Mouse (Mus musculus): ENCODE measurements at regions not wholly inside any gene's neighbourhood (a gene's known extent, or its start where the extent isn't known, plus 50 kb on each side); places are given as distances from the start of the nearest gene placed in this dataset.
"Not testable (repeated sequence)": the region's sequence is repeated elsewhere in the genome, so short reads cannot be mapped to it uniquely, and the experiment has no call there.

DNA sequence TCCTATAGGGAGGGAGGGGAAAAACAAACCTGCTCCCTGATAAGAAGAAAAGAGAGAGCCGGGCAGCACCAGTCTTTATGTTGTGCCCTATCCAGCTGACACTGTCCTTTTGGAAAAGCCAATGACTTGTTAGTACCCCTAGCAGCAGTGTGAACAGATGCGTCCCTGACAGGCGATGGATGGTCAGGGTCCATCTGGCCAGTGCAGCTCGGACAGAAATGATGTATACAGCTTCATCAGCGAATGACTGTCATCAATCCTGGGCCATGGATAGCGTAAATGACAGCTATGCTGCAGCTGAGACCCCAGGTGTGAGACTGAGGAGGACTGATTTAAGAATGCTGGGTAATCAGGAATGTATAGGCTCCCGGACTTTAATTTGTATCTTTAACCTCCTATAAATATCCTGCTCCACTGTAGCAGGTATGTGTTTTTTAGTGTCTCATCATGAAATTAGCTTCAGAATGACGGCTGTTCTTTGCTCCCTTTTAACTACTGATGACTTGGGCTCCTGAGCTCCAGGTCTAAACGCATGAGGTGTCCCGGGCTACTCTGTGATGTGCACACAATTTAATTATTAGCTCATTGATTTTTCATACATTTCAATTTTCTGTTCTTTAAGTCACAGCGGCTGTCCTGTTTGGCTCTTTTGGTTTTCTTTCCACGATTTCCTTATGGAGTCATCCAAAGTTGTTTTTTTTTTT lies 353.9 kb upstream of the Fign start:
- intact Hi-C loops (cut with DNase I) = no loop called here
- peak; percentile 9 for DNase-seq

DNA sequence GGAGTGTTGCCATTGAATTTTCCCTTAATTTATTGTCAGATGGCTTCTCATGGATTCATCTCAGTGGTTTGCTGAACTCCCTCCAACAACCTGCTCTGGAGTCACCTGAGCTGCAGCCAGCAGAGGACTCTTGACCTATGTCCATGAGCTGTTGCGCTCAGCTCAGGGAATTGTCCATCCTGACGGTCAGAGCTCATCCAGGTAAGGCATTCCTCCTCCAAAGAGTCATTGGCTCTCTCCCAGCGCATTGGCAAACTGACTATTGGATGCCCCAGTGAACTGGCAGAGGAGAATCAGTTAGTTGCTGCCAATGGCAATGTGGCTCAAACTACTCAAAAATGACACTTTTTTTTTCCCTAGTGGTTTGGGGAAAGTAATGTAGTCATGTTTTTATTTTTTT lies 345.3 kb upstream of the Fign start:
- peak; percentile 48 for DNase-seq

DNA sequence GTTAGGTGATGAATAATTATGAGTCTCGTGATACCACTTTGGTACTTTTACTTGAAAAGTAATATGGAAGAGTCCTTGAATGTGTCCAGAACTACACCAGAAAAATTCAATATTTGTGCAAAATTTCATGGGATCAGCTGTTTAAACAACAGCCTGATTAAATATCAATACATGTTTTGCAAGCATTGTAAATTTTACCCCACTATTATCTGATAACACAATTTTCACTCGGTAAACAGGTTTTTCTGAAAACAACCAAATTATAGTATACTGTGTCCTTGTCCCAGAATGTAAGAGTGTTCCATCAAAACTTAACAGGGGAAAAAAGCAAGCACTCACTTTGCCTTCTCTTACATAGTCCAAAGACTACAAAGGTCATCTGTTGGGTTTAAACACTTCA lies 343.1 kb upstream of the Fign start:
- intact Hi-C loops (cut with DNase I) = no loop called here
- no peak for DNase-seq

More for the DNA sequence above, 345.3 kb upstream of the Fign start:
- intact Hi-C loops (cut with DNase I) = no loop called here

DNA sequence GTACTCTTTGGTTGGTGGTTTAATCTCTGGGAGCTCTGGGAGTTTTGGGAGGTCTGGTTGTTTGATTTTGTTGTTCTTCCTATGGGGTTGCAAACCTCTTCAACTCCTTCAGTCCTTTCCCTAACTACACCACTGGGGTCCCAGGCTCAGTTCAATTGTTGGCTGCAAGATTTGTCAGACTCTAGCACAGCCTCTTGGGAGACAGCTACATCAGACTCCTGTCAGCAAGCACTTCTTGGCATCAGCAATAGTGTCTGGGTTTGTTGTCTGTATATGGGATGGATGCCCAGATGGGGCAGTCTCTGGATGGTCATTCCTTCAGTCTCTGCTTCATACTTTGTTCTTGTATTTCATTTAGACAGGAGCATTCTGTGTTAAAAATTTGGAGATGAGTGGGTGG lies 319.3 kb upstream of the Fign start:
- DNase-seq; intact Hi-C loops (cut with DNase I): not testable (repeated sequence)

DNA sequence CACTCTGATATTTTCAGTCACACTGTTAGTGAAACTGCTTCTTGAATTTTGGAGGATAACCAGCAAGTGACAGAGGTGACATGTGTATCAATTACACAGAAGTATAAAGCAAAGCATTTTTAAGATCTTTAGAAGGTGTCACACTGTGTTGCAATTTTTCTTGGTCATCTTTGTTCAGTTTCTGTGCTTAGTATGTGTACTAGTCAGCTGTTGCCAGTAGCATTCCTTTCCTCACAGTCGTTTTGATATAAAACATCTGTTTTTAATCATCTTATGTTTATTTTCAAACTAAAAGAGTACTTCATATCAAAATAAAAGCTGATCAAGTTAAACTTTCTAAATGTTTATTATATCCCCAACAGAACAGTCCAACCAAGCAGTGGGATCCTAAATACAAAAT lies 316.0 kb upstream of the Fign start:
- intact Hi-C loops (cut with DNase I) = no loop called here

DNA sequence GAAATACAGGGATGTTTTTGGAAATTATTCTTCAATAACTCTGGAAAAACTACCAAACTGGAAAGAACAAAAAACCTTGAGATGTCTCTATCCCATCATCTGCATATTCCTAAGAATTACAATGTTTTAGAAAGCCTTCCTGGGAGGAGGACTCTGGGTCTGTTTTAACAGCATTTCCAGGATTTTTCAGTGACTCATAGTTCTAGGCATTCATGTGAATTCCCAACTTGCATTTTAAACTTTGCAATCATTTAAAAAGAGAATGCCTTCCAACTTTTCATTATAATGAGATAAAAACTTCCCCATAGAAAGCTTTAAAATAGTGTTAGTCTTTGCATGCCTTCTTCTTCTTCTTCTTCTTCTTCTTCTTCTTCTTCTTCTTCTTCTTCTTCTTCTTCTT lies 315.4 kb upstream of the Fign start:
- no peak for DNase-seq
- intact Hi-C loops (cut with DNase I) = no loop called here

More for the DNA sequence above, 316.0 kb upstream of the Fign start:
- no peak for DNase-seq

DNA sequence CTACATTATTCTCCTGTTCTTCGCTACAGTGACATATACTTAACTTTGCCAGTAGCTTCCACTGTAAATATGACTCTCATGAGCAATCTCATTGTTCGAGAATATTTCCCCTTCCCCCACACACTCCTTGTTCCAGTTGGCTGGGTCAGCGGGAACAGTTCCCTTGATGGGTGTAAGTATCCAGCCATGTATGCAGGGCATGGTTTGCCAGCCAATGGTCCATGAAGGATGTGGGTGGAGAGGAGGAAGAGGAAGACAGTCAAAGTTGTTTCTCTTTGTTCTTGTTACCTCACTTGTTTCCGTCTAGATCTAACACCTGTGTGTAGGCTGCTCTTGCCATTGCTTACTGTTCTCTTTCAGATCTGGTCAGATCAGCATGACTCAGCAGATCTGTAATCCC lies 298.1 kb upstream of the Fign start:
- no peak for DNase-seq
- intact Hi-C loops (cut with DNase I) = no loop called here

DNA sequence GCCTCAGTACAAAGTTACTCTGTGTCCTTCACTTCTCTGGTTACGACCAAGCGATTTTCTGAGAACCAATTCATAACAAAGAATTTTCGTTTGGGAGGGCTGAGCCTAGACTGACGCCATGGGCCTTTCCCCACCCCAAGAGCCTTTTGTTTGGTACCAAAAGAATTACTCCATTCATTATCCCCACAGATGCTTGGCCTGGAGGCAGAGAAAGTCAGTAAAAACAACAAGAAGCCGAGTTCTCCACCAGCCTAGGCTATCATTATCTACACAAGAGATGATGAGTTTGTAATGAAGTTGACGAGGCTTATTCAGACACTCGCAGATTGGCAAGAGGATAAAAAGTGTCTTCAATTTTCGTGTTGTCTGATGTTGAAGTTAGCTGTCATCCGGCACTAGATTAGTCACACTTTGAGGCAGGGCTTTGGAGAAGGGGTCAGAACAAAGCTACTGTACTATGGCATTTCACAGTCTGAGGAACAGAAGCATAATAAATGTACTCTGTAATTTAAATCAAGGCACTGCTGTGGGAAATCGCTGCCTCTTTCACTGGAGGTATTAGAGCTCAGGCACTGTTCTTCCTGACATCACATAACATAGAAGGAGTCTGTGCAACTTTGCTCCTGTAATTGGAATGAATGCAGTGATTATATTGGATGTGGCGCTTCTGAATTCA lies 296.9 kb upstream of the Fign start:
- no peak for DNase-seq
- intact Hi-C loops (cut with DNase I) = no loop called here

DNA sequence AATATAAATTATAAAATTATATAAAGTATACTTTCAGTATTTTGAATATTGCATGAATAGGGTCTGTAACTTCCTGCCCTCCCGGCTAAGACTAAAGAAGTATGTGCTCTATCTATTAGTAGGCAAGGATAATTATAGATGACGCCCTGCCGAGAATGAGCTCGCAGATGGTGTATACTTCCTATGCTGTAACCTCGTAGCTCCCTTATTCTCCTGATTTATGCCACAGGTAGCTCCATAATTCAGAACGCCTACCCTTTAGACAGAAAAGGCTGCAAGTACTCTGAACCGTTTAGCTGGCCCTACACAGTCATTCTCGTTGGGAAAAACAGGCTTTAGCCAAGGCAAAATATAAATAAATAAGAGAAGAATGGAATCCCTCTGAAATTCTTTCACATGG lies 296.4 kb upstream of the Fign start:
- DNase-seq = no peak
- intact Hi-C loops (cut with DNase I) = no loop called here

DNA sequence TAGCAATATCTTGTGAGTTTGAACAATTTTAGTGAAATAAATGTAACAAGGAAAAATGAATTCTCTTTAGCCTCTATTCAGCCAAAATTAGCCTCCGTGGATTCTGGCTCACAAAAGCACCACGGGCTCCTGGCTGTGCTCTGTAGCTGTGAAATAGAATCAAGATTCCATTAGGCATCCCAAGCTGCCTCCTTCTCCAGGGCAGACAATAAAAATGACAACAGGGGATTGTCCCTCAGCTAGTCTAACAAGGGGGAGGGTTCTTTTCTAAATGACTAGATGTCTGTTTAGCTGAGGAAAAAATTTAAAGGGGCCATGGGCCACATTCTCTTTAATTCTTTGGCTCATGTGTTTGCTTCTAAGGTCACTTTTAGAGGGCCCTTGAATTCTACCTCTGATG lies 272.0 kb upstream of the Fign start:
- DNase-seq = peak; percentile 12
- intact Hi-C loops (cut with DNase I) = no loop called here

DNA sequence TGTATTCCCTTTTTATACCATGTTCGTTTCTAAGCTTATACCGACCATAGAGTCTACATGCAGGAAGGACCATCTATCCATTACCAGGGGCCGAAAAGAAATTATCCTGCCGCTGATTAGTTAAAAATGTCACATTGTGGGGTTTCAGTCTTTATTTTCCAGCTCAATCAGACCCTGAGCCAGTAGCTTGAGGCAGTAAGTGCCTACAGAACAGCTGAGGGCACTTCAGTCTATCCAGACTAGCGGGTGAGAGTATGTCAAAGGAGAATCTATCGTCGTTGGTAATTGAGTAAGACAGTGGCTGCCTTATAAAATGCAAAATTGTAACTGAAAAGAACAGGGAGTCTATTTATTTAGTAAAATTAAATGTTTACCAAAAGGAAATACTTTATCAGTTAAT lies 269.4 kb upstream of the Fign start:
- DNase-seq = no peak
- intact Hi-C loops (cut with DNase I) = no loop called here

DNA sequence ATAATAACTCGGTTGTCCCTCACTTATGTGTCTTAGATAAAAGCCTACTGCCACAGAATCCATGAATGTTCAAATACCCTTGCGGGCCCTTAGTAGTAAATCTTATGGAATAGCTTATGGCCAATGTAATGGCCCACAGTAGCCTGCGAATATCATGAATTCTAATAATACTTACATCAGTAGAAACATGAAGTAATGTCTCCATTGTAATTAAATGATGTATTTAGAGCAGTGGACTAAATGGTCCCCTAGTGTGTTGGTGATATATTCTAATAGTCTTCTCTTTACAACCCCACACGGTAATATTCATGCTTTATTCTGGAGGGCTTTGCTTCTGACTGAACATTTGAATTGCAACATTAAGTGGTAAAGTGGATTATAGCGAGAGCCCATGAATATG lies 268.7 kb upstream of the Fign start:
- intact Hi-C loops (cut with DNase I) = no loop called here
- no peak for DNase-seq

DNA sequence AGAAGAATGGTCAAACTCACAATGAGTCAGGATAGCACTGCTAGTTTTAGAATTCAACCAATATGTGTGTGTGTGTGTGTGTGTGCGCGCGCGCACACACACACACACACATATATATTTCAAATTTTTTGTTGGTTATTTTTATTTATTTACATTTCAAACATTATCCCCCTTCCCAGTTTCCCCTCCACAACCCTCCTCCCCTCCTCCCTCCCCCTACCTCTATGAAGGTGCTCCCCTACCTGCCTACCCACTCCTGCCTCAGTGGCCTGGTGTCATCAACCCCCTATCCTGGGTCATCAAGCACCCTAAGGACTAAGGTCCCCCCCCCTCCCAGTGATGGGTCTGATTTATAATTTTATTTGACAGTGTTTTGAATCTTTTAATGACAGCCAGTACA lies 258.4 kb upstream of the Fign start:
- intact Hi-C loops (cut with DNase I) = no loop called here
- DNase-seq = no peak

DNA sequence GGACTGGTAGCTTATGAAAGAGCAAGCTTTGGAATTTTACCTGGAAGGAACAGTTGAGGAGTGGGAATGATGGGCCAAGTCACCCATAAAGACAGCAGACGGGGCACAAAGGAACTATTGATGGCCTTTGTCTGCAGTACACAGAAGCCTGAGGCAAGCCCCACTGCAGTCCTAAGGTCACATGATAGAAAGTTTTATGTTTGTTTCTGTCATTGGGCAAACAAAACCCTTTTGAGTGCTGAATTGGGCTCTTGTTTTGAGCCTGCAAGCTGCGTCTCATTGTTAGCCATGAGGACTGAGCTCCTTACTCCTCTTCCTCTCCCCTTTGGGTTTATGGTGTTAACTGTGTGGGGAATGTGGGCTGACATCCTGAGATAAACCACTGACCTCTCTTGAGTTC lies 227.7 kb upstream of the Fign start:
- DNase-seq = no peak
- intact Hi-C loops (cut with DNase I) = no loop called here
